Mouse (Mus musculus) forebrain, embryonic 14.5 days (tissue): ENCODE measurements around the gene H2afx. TPM values are rescaled to one million over a fixed set of nuclear protein-coding genes. Genes with fewer than 3 reads are reported as not detected.

Source experiments
- ATAC-seq: fragments of 200-750 bp; cut with Nextera tagmentation; 2 replicates; pipeline ENCODE4 v1.8.0; 2017; ENCODE audit warnings: mild to moderate bottlenecking, moderate library complexity
- DNase-seq: peaks from one replicate; pipeline ENCODE4 v3.0.0-alpha.2; 2015; ENCODE audit warnings: low spot score
- H3K27ac ChIP-seq: fragments of 300-500 bp; sonication (generic); 2 replicates; pipeline ENCODE4 v1.5.1; 2014; ENCODE audit warnings: low read depth, mild to moderate bottlenecking, control low read depth, low read length, moderate library complexity
- H3K27me3 ChIP-seq: fragments of 300-500 bp; sonication (generic); replicated peaks from 2 replicates; pipeline ENCODE4 v1.6.1; 2014; ENCODE audit warnings: low read length, control low read depth, mixed read lengths; ENCODE audit not compliant: control insufficient read depth, insufficient read depth
- H3K36me3 ChIP-seq: fragments of 300-500 bp; sonication (generic); 2 replicates; pipeline ENCODE4 v1.6.1; 2014; ENCODE audit warnings: low read length, control low read depth; ENCODE audit not compliant: control insufficient read depth, insufficient read depth
- H3K4me1 ChIP-seq: fragments of 300-500 bp; sonication (generic); 2 replicates; pipeline ENCODE4 v1.6.1; 2014; ENCODE audit warnings: antibody characterized with exemption, low read length, control low read depth; ENCODE audit not compliant: control insufficient read depth, insufficient read depth
- H3K4me2 ChIP-seq: fragments of 300-500 bp; sonication (generic); 2 replicates; pipeline ENCODE4 v1.6.1; 2014; ENCODE audit warnings: mild to moderate bottlenecking, control low read depth, low read length
- H3K4me3 ChIP-seq: fragments of 300-500 bp; sonication (generic); 2 replicates; pipeline ENCODE4 v1.5.1; 2014; ENCODE audit warnings: low read depth, low read length, control low read depth
- H3K9ac ChIP-seq: fragments of 300-500 bp; sonication (generic); 2 replicates; pipeline ENCODE4 v1.6.1; 2014; ENCODE audit warnings: mild to moderate bottlenecking, low read length, control low read depth, moderate library complexity
- H3K9me3 ChIP-seq: fragments of 300-500 bp; sonication (generic); replicated peaks from 2 replicates; pipeline ENCODE4 v1.6.1; 2016; ENCODE audit warnings: low read length, control low read depth, mixed read lengths; ENCODE audit not compliant: control insufficient read depth
- WGBS: fragments of 180-500 bp; shearing (Covaris S2); extraction: QIAGEN DNeasy Blood & Tissue Kit; methylation state at CpG from one replicate; pipeline ENCODE4 v1.1.7; 2014; 5-methylcytosine and 5-hydroxymethylcytosine counted together
- polyA plus RNA-seq: library from polyadenylated mRNA; unstranded; fragments of >200 nt; fragmentation: Nextera tagmentation; extraction: Ambion mirVana; gene quantifications from 2 replicates; pipeline ENCODE4 v1.2.1, GENCODE M21; 2014

The H2afx gene
- polyA plus RNA-seq, 1 experiment from 2014 or later: 240 TPM

GRCm38 (mm10) chr9:44343290-44343689 is 8.8 kb downstream of the H2afx start:
- ATAC-seq: 0 out of 2 replicates have a peak, but pooled peaks have one; percentile 0
- DNase-seq: no peak
- no peaks in the 10 kb centered on the region for H3K9me3 ChIP-seq
- H3K27me3 ChIP-seq: no peaks in the 10 kb centered on the region
- H3K4me1 ChIP-seq: peaks cover 5% of the 10 kb centered on the region
- H3K4me3 ChIP-seq: peak overlapping the region; percentile 70
- peak overlapping the region; percentile 77 for H3K9ac ChIP-seq
- peak overlapping the region; percentile 70 for H3K4me2 ChIP-seq
- peak overlapping the region; percentile 94; the same call in 1 of the 2 replicates for H3K27ac ChIP-seq
- WGBS: 11% methylated on average over 6 of the region's 6 CpGs
- H3K36me3 ChIP-seq: peaks cover 34% of the 10 kb centered on the region

DNA sequence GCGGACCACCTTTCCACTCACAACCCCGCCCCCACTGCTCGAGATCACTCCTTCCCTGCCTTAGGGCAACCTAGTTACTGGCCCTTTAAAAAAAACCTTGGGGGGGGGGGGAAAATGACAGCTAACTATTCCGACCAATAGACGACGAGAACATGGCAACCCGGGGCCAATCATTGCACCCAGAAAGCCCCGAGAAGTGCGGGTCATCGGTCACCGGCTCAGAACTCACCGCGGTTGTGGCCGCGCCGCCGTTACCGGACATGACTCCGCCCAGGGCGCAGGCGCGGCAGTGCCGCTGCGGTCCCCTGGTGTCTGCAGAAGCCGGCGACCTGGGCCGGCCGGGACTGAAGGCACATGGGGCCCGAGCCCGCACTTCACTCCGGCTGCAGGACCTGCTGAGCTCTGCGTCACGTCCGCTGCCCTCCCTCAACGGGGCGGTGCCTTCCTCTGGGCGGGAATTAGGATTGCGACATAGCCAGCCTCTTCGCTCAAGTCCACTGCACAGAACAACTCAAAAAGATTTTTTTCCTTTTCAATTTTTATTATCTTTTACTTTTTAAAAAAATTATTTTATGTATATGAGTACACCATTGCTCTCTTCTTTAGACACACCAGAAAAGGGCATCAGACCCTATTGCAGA is 9.4 kb downstream of the H2afx start, which contains the start of gene Hmbs:
TSS of gene Hmbs (minus strand) at position 448 of the 641 bp plus-strand sequence.
- H3K27me3 ChIP-seq: no peaks in the 10 kb centered on the region
- DNase-seq (peak; percentile 95), ATAC-seq (peak; percentile 97)
- no peaks in the 10 kb centered on the region for H3K9me3 ChIP-seq
- peak within 1 kb of the TSS; percentile 94 for H3K27ac ChIP-seq
- peaks cover 5% of the 10 kb centered on the region for H3K4me1 ChIP-seq
- H3K4me3 ChIP-seq: peak within 1 kb of the TSS; percentile 70
- H3K9ac ChIP-seq: peak within 1 kb of the TSS; percentile 77
- peak within 1 kb of the TSS; percentile 70 for H3K4me2 ChIP-seq
- H3K36me3 ChIP-seq: peaks cover 35% of the 10 kb centered on the region
- under 1% methylated on average over 39 of the region's 39 CpGs for WGBS

DNA sequence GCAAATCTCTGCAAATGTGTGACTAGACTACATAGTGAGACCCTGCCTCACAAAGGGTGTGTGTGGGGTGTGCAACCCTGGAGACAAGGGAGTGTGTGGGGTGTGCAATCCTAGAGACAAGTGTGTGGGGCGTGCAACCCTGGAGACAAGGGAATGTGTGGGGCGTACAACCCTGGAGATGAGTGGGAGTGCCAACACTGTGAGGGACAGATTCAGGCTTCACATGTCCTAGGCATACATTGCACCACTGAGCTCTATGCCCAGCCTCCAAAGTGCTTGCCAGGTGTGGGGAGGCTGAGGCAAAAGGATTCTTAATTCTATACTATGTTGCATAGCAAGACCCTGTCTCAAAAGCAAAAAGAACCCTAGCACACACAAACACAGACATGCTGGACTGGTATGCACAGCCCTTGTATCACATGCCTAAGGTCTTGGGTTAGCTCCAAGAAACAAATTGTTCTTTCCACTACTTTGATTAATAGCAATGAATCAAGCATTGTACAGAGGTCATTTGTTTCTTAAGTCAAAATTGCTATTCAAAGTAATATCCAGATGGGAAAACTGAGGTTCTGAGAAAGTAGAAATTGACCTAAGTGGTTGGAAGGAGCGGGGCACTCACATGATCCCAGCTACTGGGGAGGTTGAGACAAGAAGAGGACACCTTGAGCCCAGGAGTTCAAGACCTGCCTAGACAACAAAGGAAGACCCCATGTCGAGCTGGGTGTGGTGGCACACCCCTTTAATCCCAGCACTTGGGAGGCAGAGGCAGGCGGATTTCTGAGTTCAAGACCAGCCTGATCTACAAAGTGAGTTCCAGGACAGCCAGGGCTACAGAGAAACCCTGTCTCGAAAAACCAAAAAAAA is 11.3 kb downstream of the H2afx start:
- Histone ChIP-seq H3K36me3 (peaks cover 45% of the 10 kb centered on the region), H3K9ac (no peak overlapping the region)
- no peak for ATAC-seq

DNA sequence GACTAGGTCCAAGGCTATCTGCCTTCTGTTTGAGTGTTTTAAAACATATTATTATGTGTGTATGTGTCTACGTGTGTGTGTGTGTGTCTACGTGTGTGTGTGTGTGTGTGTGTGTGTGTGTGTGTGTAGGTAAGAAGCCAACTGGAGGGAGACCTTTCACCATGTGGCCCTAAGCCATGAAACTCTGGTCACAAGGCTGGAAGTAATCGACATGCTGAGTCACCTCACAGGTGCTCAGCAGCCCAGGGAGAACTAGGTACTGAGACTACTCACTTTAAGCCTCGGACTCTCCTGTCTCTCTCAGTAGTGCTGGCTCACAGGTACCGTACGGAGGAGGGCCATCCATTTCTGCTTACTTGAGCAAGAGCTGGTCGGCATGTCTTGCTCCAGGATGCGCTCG is 12.7 kb downstream of the H2afx start:
- Histone ChIP-seq H3K27me3 (no peaks in the 10 kb centered on the region), H3K9ac (no peak overlapping the region), H3K9me3 (no peaks in the 10 kb centered on the region), H3K36me3 (peaks cover 58% of the 10 kb centered on the region), H3K4me2 (no peak overlapping the region), H3K27ac (no peak overlapping the region), H3K4me1 (peaks cover 5% of the 10 kb centered on the region), H3K4me3 (no peak overlapping the region)
- no peak for DNase-seq
- ATAC-seq: no peak
- WGBS: 91% methylated on average over 9 of the region's 9 CpGs

More for the DNA sequence above, 11.3 kb downstream of the H2afx start:
- Histone ChIP-seq H3K27me3 (no peaks in the 10 kb centered on the region), H3K4me3 (no peak overlapping the region), H3K9me3 (no peaks in the 10 kb centered on the region), H3K4me1 (peaks cover 5% of the 10 kb centered on the region), H3K27ac (no peak overlapping the region), H3K4me2 (no peak overlapping the region)
- no peak for DNase-seq
- WGBS: 88% methylated on average over 6 of the region's 6 CpGs

DNA sequence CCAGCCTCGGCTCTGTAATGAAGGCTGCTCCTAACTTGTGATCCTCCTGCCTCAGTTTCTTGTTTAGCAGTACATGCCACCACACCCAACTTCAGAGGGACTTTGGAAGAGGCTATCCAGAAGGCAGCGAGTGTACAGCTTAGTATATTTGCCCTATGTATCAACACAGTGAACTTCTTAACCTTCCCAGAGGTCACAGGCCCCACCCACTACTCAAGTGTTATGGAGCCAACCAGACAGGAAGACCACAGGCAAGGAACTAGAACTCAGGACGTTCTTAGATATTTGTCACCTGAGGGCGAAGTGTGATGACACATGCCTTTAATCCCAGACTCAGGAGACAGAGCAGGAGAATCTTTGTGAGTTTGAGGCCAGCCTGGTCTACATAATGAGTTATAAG is 13.1 kb downstream of the H2afx start:
- Histone ChIP-seq H3K9ac (no peak overlapping the region), H3K27me3 (no peaks in the 10 kb centered on the region), H3K27ac (no peak overlapping the region), H3K36me3 (peaks cover 62% of the 10 kb centered on the region), H3K4me3 (no peak overlapping the region), H3K9me3 (no peaks in the 10 kb centered on the region), H3K4me1 (peaks cover 5% of the 10 kb centered on the region), H3K4me2 (no peak overlapping the region)
- DNase-seq: no peak
- no peak for ATAC-seq
- 89% methylated on average over 4 of the region's 4 CpGs for WGBS

DNA sequence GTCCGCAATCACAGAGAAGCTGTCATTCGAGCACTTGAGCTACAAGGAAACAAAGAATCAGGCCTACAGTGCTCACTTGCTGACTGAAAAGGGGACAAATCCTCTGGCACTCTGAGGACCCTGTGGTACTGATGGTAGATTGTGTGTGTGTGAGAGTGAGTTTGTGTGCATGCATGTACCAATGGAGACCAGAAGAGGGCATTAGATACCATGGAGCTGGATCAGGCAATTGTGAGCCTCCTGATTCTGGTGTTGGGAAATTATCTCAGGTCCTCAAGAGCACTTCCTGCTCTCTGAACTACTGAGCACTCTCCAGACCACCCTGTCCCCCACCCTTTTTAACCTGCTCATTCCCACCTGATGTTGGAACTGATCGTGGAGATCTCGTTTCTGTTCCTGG is 14.1 kb downstream of the H2afx start:
- Histone ChIP-seq H3K9ac (no peak overlapping the region), H3K36me3 (peaks cover 71% of the 10 kb centered on the region), H3K4me2 (no peak overlapping the region), H3K4me3 (no peak overlapping the region), H3K4me1 (no peaks in the 10 kb centered on the region; the same call in 1 of the 2 replicates), H3K9me3 (no peaks in the 10 kb centered on the region), H3K27ac (no peak overlapping the region), H3K27me3 (no peaks in the 10 kb centered on the region)
- DNase-seq (no peak), ATAC-seq (no peak)
- WGBS: 97% methylated on average over 4 of the region's 4 CpGs

GRCm38 (mm10) chr9:44351396-44351795 is 16.9 kb downstream of the H2afx start:
- Histone ChIP-seq H3K4me3 (no peak overlapping the region), H3K4me1 (no peaks in the 10 kb centered on the region), H3K27ac (no peak overlapping the region), H3K9me3 (no peaks in the 10 kb centered on the region), H3K9ac (no peak overlapping the region), H3K4me2 (no peak overlapping the region), H3K27me3 (no peaks in the 10 kb centered on the region), H3K36me3 (peaks cover 96% of the 10 kb centered on the region)
- no peak for ATAC-seq
- DNase-seq: no peak
- 94% methylated on average over 4 of the region's 4 CpGs for WGBS

GRCm38 (mm10) chr9:44352337-44352736 is 17.8 kb downstream of the H2afx start:
- Histone ChIP-seq H3K27ac (no peak overlapping the region), H3K4me1 (no peaks in the 10 kb centered on the region), H3K36me3 (peaks cover 96% of the 10 kb centered on the region), H3K27me3 (no peaks in the 10 kb centered on the region), H3K9me3 (no peaks in the 10 kb centered on the region), H3K4me2 (no peak overlapping the region), H3K4me3 (no peak overlapping the region), H3K9ac (no peak overlapping the region)
- DNase-seq (no peak), ATAC-seq (no peak)
- 91% methylated on average over 10 of the region's 10 CpGs for WGBS

- DNase-seq (no peak), ATAC-seq (no peak)
- Histone ChIP-seq H3K4me3 (no peak overlapping the region), H3K9ac (no peak overlapping the region), H3K27me3 (no peaks in the 10 kb centered on the region), H3K27ac (no peak overlapping the region), H3K4me2 (no peak overlapping the region), H3K9me3 (no peaks in the 10 kb centered on the region), H3K4me1 (no peaks in the 10 kb centered on the region), H3K36me3 (peaks cover 94% of the 10 kb centered on the region)
- WGBS: 94% methylated on average over 6 of the region's 6 CpGs
These were observed 18.6 kb downstream of the H2afx start for GRCm38 (mm10) chr9:44353142-44353541.
